Mouse (Mus musculus) olfactory bulb, adult 2 months (tissue): ENCODE measurements around the gene Adamtsl1.

Experiments used
- CTCF ChIP-seq: fragments of 200-500 bp; IDR thresholded peaks from 2 replicates; pipeline ENCODE4 v1.5.1; 2012; ENCODE audit warnings: low read depth, mild to moderate bottlenecking, low read length, moderate library complexity; ENCODE audit not compliant: insufficient read depth
- POLR2A ChIP-seq: fragments of 200-500 bp; IDR thresholded peaks from 2 replicates; pipeline ENCODE4 v1.6.1; 2012; ENCODE audit warnings: mild to moderate bottlenecking, low read depth, low read length, moderate library complexity; ENCODE audit not compliant: insufficient read depth

GRCm38 (mm10) chr4:86068376-86068775, 554.4 kb downstream of the Adamtsl1 start:
- TF ChIP-seq CTCF (no peak), POLR2A (no peak)
